Mouse (Mus musculus): ENCODE measurements at regions not wholly inside any gene's neighbourhood (a gene's known extent, or its start where the extent isn't known, plus 50 kb on each side); places are given as distances from the start of the nearest gene placed in this dataset.

DNA sequence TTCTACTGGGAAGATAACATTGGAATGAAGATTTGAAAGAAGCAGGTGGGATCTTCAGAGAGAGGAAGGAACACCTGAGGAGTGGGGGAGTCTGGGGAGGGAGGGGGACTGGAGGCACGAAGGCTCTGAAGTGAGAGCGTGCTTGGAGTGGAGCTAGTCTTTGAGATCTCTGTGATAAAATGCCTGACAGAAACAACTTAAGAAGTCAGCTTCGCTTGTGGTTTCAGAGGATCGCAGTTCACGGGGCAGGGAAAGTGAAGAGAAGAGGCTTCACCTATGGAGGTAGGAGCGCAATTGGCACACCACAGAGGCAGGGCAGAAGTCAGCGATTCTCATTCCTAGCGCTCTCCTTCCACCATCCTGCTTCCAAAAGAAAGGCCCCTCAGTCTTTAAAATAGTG, 90.4 kb upstream of the Eomes start:
- TF ChIP-seq POLR2A (IDR thresholded peaks at IDR 0.05; ENCODE audit: borderline replicate concordance, extremely low read depth, insufficient read depth, insufficient read length, poor library complexity, severe bottlenecking) (no peak), CTCF (IDR thresholded peaks at IDR 0.05; ENCODE audit: borderline replicate concordance, extremely low read depth, insufficient read depth, insufficient read length) (no peak)
